Mouse (Mus musculus): ENCODE results near the gene Tmem115.
"Not testable (repeated sequence)": the region's sequence is repeated elsewhere in the genome, so short reads cannot be mapped to it uniquely, and the experiment has no call there.

Gene Tmem115

DNA sequence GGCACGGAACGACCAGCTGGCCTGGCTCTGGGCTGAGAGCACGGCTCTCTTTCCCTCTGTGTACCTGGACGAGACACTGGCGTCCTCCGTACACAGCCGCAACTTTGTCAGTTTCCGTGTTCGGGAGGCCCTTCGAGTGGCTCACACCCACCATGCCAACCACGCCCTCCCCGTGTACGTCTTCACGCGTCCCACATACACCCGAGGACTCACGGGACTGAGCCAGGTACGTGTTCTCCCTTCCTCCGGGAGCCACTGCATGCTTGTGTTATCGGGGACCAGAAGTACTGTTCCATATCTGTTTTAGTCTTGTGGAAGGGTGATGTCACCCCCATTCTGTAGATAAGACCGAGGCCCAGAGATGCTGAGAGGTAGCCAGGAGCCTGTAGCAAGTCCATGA lies 37.1 kb downstream of the Tmem115 start:
- DNase-seq (ENCODE audit: low spot score in 2 of 2), result no peak

DNA sequence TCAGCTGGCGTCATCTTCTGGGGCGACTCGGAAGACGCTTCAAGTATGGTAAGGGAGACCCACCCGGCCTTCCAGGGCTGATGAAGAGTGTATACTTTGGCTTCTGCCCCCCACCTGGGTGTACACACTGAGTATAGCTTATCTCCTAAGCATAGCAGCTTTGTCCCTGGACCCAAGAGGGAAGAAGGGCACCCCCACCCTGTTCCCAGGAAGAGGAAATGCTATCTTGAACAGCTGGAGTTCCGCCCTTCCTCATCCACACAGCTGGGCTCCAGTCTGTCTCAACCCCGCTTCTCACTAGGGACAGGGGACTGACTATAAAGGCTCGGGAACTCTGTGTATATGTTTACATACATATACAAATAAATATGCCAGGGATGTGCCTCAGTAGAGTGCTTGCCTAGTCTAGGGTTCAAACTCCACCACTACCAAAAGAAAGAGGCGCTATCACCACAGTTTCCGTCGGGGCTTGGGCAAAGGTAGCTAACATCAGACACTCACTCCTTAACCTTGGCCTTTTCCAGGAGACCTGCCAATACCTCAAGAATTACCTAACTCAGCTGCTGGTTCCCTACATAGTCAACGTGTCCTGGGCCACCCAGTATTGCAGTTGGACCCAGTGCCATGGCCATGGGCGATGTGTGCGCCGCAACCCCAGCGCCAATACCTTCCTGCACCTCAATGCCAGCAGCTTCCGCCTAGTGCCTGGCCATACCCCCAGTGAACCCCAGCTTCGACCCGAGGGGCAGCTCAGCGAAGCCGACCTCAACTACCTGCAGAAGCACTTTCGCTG lies 38.0 kb downstream of the Tmem115 start:
- no peak for DNase-seq (ENCODE audit: low spot score in 2 of 2)

DNA sequence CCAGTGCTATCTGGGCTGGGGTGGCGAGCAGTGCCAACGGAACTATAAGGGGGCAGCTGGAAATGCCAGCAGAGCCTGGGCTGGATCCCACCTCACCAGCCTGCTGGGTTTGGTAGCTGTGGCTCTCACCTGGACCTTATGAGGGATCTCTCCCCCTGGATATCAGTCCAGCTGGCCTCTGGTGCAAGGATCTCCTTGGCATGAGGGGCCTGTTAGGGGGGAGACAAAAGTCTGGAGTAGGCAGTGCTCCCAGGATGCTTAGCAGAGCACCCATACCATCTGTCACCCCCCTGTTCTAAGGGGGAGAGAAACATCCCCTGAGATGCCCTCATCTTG lies 38.5 kb downstream of the Tmem115 start:
- DNase-seq (ENCODE audit: low spot score in 2 of 2), result no peak

DNA sequence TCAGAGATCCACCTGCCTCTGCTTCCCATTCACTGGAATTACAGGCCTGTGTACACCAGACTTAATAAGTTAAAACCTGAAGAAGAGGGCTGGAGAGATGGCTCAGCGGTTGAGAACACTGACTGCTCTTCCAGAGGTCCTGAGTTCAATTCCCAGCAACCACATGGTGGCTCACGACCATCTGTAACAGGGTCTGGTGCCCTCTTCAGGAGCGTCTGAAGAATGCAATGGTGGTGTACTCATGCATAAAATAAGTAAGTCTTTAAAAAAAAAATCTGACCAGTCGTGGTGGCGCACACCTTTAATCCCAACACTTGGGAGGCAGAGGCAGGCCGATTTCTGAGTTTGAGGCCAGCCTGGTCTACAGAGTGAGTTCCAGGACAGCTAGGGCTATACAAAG lies 40.0 kb downstream of the Tmem115 start:
- DNase-seq (ENCODE audit: low spot score in 2 of 2), result not testable (repeated sequence)

DNA sequence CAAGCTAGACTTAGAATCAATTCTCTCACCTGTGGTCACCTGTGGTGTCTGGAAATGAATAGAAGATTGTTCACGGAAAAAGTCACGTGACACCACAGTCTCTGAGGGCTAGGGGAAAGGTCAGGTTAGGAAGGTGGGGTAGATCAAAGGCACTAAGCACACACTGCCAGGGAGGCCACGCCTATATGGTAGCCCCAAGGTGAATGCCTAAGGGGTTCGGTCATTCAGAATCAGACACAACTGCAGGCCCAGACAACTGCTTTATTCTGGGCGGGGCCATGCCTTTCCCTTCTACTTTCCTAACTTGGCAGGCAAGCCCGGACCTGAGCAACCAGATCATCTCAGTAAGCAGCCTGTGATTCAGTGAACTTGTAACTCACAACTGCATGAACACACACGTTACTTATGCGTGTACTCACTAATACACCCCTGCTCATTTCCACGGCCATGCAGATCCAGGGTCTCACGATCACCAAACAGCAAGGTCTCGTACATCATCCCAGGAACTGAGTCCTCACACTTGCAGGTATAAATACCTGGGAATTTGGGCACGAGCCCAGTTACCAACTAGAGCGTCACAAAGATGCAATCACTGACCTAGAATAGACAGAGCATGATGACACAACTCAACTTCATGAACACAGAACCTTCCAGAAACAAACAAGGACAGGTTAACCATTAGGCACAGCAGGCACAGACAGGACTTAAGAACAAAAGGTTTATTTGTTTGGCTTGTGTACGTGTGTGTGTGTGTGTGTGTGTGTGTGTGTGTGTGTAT lies 42.0 kb downstream of the Tmem115 start:
- no peak for DNase-seq (ENCODE audit: low spot score in 2 of 2)

DNA sequence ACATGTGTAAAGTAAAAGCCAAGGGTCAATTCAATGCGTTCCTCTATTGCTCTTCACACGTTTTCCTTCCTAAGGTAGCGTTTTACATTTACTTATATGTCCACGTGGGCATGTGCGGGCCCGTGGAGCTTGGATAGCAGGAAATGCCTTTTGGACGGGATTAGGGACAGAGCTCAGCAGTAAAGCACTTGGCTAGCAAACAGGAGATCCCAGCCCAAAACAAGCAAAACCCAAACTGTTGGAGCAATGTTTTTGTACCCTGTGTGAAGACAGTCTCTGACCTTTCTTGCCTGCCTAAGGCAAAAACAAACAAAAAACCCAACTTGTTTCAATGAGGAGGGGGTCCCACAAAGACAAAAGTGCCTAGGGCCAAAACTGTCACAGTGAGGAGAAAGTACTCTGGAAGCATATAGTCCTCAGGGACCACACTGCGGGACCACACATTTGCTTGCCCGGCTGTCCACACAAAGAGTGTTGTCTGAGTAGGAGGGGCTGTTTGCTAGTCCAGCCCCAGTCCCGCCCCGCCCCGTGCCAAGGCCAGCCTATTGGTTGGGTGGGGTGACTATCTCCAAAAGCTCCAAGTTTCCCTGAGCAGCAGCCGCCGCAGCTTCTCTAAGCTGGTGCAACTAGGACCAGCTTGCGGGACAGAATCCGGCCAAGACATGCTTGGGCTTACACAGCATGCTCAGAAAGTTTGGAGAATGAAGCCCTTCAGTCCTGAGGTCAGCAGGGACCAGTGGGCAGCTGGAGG lies 42.8 kb downstream of the Tmem115 start, which contains the start of gene Hyal1:
TSS of gene Hyal1 (plus strand) at position 571 of the 751 bp plus-strand sequence.
- DNase-seq (ENCODE audit: low spot score in 2 of 2), result no peak

DNA sequence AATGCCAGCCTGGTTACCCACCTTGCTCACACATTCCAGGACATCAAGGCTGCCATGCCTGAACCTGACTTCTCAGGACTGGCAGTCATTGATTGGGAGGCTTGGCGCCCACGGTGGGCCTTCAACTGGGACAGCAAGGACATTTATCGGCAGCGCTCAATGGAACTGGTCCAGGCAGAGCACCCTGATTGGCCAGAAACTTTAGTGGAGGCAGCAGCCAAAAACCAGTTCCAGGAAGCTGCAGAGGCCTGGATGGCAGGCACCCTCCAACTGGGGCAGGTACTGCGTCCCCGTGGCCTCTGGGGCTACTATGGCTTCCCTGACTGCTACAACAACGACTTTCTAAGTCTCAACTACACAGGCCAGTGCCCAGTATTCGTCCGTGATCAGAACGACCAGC lies 44.1 kb downstream of the Tmem115 start:
- DNase-seq (ENCODE audit: low spot score in 2 of 2), result no peak

DNA sequence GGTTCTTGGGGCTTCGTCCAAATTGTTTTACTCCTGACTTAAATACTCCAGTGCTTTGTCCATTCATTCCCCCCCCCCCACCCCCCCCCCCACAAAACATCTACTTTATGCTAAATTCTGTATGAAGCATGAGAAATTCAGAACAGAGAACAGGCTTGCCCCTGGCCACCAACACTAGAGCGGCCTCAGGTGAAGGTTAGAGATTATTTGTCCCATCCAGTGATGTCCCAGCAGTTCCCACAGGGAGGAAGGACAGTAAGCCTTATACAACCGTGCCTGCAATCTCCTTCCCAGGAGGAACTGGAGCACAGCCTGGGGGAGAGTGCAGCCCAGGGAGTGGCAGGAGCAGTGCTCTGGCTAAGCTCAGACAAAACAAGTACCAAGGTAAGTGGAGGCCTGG lies 44.8 kb downstream of the Tmem115 start, which contains the start of gene Naa80:
TSS of gene Naa80 (plus strand) at position 301 of the 400 bp plus-strand sequence.
- no peak for DNase-seq (ENCODE audit: low spot score in 2 of 2)

DNA sequence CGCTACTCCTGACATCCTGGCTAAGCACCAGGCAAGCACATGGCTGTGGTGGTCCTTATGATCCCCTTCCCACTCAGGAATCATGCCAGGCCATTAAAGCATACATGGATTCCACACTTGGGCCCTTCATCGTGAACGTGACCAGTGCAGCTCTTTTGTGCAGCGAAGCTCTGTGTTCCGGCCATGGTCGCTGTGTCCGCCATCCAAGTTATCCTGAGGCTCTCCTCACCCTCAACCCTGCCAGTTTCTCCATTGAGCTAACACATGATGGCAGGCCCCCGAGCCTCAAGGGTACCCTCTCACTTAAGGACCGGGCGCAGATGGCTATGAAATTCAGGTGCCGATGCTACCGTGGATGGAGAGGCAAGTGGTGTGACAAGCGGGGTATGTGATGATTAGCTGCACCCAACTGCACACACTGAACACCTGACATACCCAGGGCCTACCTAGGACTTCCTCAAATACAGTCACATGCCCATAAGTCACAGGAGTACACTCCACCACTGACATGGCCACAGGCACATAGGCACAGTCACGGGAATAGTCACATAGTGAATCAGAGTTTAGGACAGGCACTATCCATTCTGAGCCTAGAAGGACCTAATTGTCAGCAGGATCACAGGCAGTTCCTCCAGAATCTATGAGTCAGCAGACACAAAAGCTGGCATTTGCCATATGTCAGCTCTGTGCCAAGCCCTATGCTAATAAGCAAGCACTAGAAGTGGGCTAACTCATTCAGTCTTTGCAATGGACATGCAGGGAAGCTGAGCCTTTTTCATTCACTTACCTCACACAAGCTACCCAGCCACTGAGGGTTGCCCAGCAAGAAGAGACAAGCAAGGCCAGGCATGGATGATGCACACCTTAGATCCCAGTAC lies 45.5 kb downstream of the Tmem115 start:
- no peak for DNase-seq (ENCODE audit: low spot score in 2 of 2)

DNA sequence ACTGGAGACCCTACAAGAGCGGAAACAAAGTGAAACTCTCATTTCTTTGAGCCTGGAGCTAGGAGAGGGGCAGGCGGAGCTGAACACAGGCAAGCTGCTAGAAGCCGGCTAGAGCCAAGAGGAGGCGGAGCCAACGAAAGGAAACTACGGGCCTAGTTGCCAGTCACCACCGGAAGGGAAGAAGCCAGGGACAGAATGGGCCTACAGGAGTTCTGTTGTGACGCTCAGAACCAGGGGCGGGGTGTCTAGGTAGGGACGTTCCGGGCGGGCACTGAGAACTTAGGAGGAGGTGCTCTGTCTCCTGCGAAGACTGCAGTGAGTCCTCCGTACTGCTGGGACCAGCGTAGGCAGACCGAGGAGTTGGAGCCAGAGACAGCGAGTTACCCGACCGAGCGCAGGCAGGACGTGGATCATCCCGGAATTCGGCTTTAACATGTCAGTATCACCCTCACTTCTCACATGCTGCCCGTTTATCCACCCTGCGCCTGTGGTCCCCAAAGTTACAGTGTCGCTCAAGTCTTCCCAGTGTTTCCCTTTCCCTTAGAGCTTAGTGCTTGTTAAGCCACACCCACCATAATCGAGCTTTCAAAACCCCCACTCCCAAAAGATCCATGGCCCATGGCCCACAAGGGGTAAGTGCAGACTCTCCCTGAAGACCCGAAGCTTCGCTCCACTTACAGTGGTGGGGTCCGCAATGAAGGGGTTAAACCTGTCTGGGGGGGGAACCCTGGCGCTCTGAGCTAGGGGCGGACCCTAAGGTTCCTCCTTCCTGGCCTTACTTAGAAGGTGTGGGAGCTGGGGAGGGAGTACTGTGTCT lies 47.0 kb downstream of the Tmem115 start, which contains the start of gene Hyal3:
TSS of gene Hyal3 (plus strand) at position 318 of the 817 bp plus-strand sequence.
- peak; percentile 89 to 91 for DNase-seq (ENCODE audit: low spot score in 2 of 2)

DNA sequence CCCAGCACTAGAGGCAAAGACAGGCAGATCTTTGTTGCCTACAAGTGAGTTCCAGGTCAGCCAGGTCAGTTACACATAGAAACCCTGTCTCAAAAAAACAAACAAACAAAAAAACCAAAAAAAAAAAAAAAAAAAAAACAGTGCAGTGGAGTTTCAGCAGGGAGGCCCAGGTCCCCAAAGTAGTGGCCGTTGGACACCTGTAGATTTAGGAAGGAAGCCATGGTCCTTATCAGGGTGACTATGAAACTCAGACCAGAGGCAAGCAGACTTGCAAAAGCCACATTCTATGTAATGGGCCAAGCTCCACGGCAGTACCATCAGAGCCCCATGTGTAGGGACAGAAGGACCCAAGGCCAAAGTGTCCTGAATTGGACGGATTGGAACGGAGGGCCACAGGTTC lies 47.8 kb downstream of the Tmem115 start:
- no peak for DNase-seq (ENCODE audit: low spot score in 2 of 2)

DNA sequence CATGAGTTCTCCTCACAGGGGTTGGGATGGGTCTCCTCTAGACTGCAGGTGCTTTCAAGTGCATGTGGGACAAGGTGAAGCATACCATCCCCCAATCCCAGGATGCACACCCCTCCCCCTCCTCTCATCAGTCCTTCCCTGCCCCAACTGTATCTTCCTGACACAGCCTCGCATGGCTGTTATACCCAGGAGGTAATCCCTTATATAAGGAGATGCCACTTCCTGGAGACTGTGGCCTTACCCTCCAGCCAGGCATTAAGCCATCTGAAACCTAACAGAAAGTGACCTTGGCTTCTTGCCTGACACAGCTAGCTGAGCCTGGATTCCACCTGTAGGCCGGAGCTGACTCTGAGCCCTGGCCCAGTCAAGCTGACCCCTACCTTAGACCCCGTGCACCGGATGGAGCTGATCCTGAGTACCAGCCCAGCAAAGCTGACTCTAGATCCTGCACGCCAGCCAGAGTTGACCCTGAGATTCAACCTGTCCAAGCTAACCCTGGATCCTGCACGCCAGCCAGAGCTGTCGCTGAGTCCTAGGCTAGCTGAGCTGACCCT lies 48.8 kb downstream of the Tmem115 start:
- DNase-seq (ENCODE audit: low spot score in 2 of 2), result no peak

DNA sequence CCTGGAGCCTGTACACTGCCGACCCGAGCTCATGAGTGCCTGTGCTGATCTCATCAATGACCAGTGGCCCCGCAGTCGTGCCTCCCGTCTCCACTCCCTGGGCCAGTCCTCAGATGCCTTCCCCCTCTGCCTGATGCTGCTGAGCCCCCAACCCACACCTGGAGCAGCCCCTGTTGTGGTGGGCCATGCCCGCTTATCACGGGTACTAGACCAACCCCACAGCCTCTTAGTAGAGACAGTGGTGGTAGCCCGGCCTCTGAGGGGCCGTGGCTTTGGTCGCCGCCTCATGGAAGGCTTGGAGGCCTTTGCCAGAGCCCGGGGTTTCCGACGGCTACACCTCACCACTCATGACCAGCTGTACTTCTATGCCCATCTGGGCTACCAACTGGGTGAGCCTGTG lies 49.4 kb downstream of the Tmem115 start:
- no peak for DNase-seq (ENCODE audit: low spot score in 2 of 2)

DNA sequence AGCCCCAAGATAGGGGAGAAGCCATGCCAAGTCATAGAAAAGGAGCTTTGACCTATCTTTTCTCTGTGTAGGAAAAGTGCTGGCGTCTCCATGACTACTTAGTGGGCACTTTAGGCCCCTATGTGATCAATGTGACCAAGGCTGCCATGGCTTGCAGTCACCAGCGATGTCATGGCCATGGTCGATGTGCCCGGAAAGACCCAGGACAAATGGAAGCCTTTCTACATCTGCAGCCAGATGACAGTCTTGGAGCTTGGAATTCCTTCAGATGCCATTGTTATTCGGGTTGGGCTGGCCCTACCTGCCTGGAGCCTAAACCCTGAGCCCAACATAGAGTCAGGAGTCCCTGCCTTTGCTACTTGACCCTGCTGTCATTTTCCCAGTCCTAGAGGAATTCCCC lies 52.8 kb downstream of the Tmem115 start:
- no peak for DNase-seq (ENCODE audit: low spot score in 2 of 2)

DNA sequence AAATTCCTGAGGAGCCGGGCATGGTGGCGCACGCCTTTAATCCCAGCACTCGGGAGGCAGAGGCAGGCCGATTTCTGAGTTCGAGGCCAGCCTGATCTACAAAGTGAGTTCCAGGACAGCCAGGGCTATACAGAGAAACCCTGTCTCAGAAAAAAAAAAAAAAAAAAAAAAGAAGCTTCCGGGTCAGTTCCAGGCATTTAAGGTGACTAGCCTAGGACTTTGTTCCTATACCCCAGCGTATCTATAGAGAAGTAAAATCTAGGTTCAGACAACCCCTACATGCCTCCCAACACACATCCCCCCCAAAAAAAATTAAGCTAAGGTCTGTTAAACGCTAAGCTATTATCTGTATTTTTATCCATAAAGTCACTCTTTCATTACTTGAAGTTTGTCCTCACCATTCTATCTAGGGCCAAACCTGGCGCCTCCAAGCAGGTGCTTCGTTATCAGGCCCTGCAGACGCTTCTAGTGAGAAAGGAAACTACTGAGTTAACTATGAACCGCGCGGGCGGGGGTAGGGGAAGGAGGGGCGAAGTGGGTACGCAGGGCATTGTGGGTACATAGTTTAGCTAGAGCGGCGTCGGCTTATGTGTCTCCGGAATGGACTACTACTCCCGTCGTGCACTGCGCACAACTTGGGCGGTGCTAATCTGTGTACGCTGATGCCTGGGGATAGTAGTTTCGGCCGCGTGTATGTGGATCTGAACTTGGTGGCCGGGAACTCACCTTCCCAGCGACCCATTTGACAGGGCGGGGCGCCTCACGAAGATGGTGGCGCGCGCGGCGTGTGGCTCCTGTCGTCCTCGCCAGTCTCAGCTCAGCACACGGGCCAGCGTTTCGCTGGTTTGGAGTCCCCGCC lies 53.5 kb downstream of the Tmem115 start, which contains the start of gene Ifrd2:
TSS of gene Ifrd2 (plus strand) at position 669 of the 859 bp plus-strand sequence.
- peak; percentile 99 for DNase-seq (ENCODE audit: low spot score in 2 of 2)

DNA sequence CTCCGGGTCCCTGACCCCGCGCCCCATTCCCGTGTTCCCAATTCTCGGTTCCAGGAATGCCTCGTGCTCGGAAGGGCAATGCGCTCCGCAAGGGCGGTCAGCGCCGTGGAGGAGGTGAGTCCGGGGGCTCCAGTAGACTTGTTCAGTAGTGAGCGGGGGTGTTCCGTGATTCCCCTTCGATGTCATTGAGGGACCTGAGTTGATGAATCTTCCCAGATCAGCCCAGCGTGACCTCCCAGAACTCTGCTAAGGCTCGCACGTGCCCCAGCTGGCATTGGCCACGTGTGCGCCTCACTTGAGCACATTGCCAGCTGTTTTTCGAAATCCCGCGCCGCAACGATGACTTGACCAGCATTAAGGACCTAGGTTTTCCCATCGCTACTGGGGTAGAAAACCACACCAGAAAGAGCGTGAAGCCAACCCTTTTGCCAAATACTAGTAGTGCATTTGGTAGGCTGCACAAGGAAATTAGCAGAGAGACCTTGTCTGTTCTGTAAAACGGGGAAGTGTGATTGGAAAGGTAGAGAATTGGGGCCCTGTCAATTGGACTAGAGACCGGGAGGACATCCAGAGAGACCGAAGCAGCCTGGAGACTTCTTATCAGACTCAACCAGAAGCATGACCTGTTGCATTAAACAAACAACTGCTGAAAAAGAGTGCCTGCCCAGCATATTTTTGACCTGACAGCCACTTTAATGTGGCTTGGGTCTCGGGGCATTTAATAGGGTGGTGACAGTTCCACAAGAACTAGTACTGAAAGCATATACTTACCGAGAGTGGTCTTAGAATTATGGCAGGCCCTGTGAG lies 54.3 kb downstream of the Tmem115 start:
- no peak for DNase-seq (ENCODE audit: low spot score in 2 of 2)
